Mouse (Mus musculus) MN1 (cell line): Measurements from ENCODE around the gene Klc1.

Source experiments
- DNase-seq: peaks from one replicate; pipeline ENCODE4 v3.0.0-alpha.2; 2016; ENCODE audit warnings: low spot score

The Klc1 gene

DNA sequence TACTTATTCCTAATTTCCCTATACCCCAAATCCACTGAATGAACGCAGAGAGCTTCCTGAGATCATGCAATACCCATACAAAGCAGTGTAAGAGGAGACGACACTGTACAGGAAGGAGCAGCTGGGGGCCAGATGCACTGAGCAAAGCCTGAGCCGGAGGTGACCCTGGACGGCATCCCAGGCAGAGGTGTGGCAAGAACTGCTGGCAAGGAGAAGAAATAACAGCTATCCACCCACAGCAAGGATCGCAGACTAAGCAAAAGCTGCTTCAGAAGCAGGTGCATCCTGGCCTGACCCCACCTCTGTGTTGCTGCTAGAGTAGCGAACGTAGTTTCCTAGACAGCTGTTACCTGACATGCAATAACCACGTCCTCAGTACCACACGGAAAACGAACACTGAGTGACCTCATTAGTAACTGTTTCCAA is 94.4 kb downstream of the Klc1 start:
- peak; percentile 10 for DNase-seq

- peak; percentile 7 for DNase-seq
Observed at GRCm38 (mm10) chr12:111853546-111853945, 94.9 kb downstream of the Klc1 start.

DNA sequence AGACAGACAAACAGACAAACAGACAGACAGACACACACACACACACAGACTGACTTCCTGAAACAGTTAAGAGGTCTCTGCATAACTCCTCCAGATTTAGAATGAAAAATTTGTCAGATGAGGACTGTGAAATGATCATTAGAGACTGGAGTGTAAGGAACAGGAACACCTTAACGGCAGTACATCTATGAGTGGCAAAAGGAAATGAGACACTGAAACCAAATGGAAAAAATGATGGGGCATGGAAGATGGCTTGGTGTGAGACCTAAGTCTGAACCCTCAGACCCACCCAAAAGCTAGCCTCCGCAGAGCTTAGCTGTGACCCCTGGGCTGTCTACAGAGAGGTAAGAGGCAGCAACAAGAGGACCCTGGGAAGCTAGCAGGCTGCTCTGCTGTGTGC is 96.8 kb downstream of the Klc1 start:
- no peak for DNase-seq
